Mouse (Mus musculus) c-Kit-positive CD71-positive TER-119-negative erythroid progenitor cells, embryonic 14.5 days (primary cell): ENCODE measurements at regions not wholly inside any gene's neighbourhood (a gene's known extent, or its start where the extent isn't known, plus 50 kb on each side); places are given as distances from the start of the nearest gene placed in this dataset.
A peak's percentile ranks its signal among the peaks of the same experiment; 100 is the strongest.

ENCODE experiments used
- DNase-seq: peaks from one replicate; pipeline ENCODE4 v3.0.0-alpha.2; 2013; ENCODE audit warnings: low read depth

GRCm38 (mm10) chr13:46116576-46116975, 151.8 kb upstream of the Atxn1 start:
- no peak for DNase-seq

GRCm38 (mm10) chr13:46104971-46105370, 140.2 kb upstream of the Atxn1 start:
- no peak for DNase-seq

- no peak for DNase-seq
Observed at GRCm38 (mm10) chr13:46098621-46099020, 133.8 kb upstream of the Atxn1 start.

GRCm38 (mm10) chr13:46098131-46098530, 133.3 kb upstream of the Atxn1 start:
- no peak for DNase-seq

- peak; percentile 3 for DNase-seq
Observed at GRCm38 (mm10) chr13:46096968-46097367, 132.2 kb upstream of the Atxn1 start.

GRCm38 (mm10) chr13:46096416-46096815, 131.6 kb upstream of the Atxn1 start:
- DNase-seq, result no peak

- DNase-seq, result no peak
Observed at GRCm38 (mm10) chr13:46092787-46093186, 128.0 kb upstream of the Atxn1 start.

GRCm38 (mm10) chr13:46091109-46091508, 126.3 kb upstream of the Atxn1 start:
- no peak for DNase-seq

- no peak for DNase-seq
Observed at GRCm38 (mm10) chr13:46088237-46088636, 123.4 kb upstream of the Atxn1 start.

GRCm38 (mm10) chr13:46087663-46088062, 122.9 kb upstream of the Atxn1 start:
- DNase-seq, result no peak

- DNase-seq, result no peak
Observed at GRCm38 (mm10) chr13:46076879-46077278, 112.1 kb upstream of the Atxn1 start.

GRCm38 (mm10) chr13:46071670-46072069, 106.9 kb upstream of the Atxn1 start:
- no peak for DNase-seq

GRCm38 (mm10) chr13:46069571-46069970, 104.8 kb upstream of the Atxn1 start:
- no peak for DNase-seq

GRCm38 (mm10) chr13:46062758-46063157, 98.0 kb upstream of the Atxn1 start:
- DNase-seq, result no peak

GRCm38 (mm10) chr13:46059870-46060269, 95.1 kb upstream of the Atxn1 start:
- DNase-seq, result no peak

GRCm38 (mm10) chr13:46058862-46059261, 94.1 kb upstream of the Atxn1 start:
- no peak for DNase-seq

- no peak for DNase-seq
Observed at GRCm38 (mm10) chr13:46058341-46058740, 93.5 kb upstream of the Atxn1 start.

- DNase-seq, result no peak
Observed at GRCm38 (mm10) chr13:46055410-46055809, 90.6 kb upstream of the Atxn1 start.

- no peak for DNase-seq
Observed at GRCm38 (mm10) chr13:46043568-46043967, 78.8 kb upstream of the Atxn1 start.

GRCm38 (mm10) chr13:46043016-46043415, 78.2 kb upstream of the Atxn1 start:
- no peak for DNase-seq

GRCm38 (mm10) chr13:46042224-46042623, 77.4 kb upstream of the Atxn1 start:
- DNase-seq, result no peak

GRCm38 (mm10) chr13:46041475-46041874, 76.7 kb upstream of the Atxn1 start:
- no peak for DNase-seq

GRCm38 (mm10) chr13:46040062-46040461, 75.3 kb upstream of the Atxn1 start:
- no peak for DNase-seq

GRCm38 (mm10) chr13:46038441-46039331, 73.9 kb upstream of the Atxn1 start:
- DNase-seq, result no peak
